Mouse (Mus musculus): ENCODE measurements at regions not wholly inside any gene's neighbourhood (a gene's known extent, or its start where the extent isn't known, plus 50 kb on each side); places are given as distances from the start of the nearest gene placed in this dataset.

- no peak for DNase-seq (ENCODE audit: low spot score)
- Histone ChIP-seq H3K27me3 (ENCODE audit: insufficient read depth, poor library complexity, severe bottlenecking) (no peaks in the 10 kb centered on the region), H3K36me3 (no peaks in the 10 kb centered on the region), H3K9me3 (no peaks in the 10 kb centered on the region), H3K4me3 (no peak overlapping the region), H3K4me1 (replicated peaks) (peaks cover 21% of the 10 kb centered on the region), H3K27ac (no peak overlapping the region)
- 43% methylated on average over 7 of the region's 7 CpGs for WGBS
These were observed 202.7 kb downstream of the Mreg start for GRCm38 (mm10) chr1:72009270-72009928.

- no peaks in the 10 kb centered on the region for H3K36me3 ChIP-seq
- DNase-seq (ENCODE audit: low spot score), result no peak
- no peaks in the 10 kb centered on the region for H3K9me3 ChIP-seq
- 51% methylated on average over 7 of the region's 7 CpGs for WGBS
- no peaks in the 10 kb centered on the region for H3K27me3 ChIP-seq (ENCODE audit: insufficient read depth, poor library complexity, severe bottlenecking)
- no peak overlapping the region for H3K4me3 ChIP-seq
- peaks cover 18% of the 10 kb centered on the region for H3K4me1 ChIP-seq (replicated peaks)
- no peak overlapping the region for H3K27ac ChIP-seq
These were observed 205.3 kb downstream of the Mreg start for GRCm38 (mm10) chr1:72006696-72007291.

- no peaks in the 10 kb centered on the region for H3K36me3 ChIP-seq
- H3K27me3 ChIP-seq (ENCODE audit: insufficient read depth, poor library complexity, severe bottlenecking), result no peaks in the 10 kb centered on the region
- no peak overlapping the region for H3K4me3 ChIP-seq
- H3K4me1 ChIP-seq (replicated peaks), result peaks cover 18% of the 10 kb centered on the region
- H3K9me3 ChIP-seq, result no peaks in the 10 kb centered on the region
- no peak for DNase-seq (ENCODE audit: low spot score)
- H3K27ac ChIP-seq, result no peak overlapping the region
- WGBS, result 47% methylated on average over 8 of the region's 8 CpGs
These were observed 206.2 kb downstream of the Mreg start for GRCm38 (mm10) chr1:72005956-72006355.

- no peak for DNase-seq (ENCODE audit: low spot score)
- 80% methylated on average over 7 of the region's 7 CpGs for WGBS
- peaks cover 18% of the 10 kb centered on the region for H3K4me1 ChIP-seq (replicated peaks)
- no peaks in the 10 kb centered on the region for H3K36me3 ChIP-seq
- no peaks in the 10 kb centered on the region for H3K9me3 ChIP-seq
- no peak overlapping the region for H3K4me3 ChIP-seq
- H3K27me3 ChIP-seq (ENCODE audit: insufficient read depth, poor library complexity, severe bottlenecking), result no peaks in the 10 kb centered on the region
- no peak overlapping the region for H3K27ac ChIP-seq
These were observed 206.6 kb downstream of the Mreg start for GRCm38 (mm10) chr1:72005550-72005949.

- 89% methylated on average over 14 of the region's 14 CpGs for WGBS
- peaks cover 13% of the 10 kb centered on the region for H3K4me1 ChIP-seq (replicated peaks)
These were observed 208.5 kb downstream of the Mreg start for GRCm38 (mm10) chr1:72003424-72004278.

GRCm38 (mm10) chr1:72002471-72003116 lies 209.5 kb downstream of the Mreg start:
- H3K27ac ChIP-seq, result no peak overlapping the region
- H3K9me3 ChIP-seq, result no peaks in the 10 kb centered on the region
- H3K4me3 ChIP-seq, result no peak overlapping the region
- 81% methylated on average over 9 of the region's 9 CpGs for WGBS
- DNase-seq (ENCODE audit: low spot score), result no peak
- no peaks in the 10 kb centered on the region for H3K27me3 ChIP-seq (ENCODE audit: insufficient read depth, poor library complexity, severe bottlenecking)
- no peaks in the 10 kb centered on the region for H3K36me3 ChIP-seq
- H3K4me1 ChIP-seq (replicated peaks), result peaks cover 13% of the 10 kb centered on the region

More at GRCm38 (mm10) chr1:72003424-72004278, 208.5 kb downstream of the Mreg start:
- Histone ChIP-seq H3K27ac (no peak overlapping the region), H3K9me3 (no peaks in the 10 kb centered on the region), H3K4me3 (no peak overlapping the region), H3K36me3 (no peaks in the 10 kb centered on the region), H3K27me3 (ENCODE audit: insufficient read depth, poor library complexity, severe bottlenecking) (no peaks in the 10 kb centered on the region)
- no peak for DNase-seq (ENCODE audit: low spot score)

- 87% methylated on average over 2 of the region's 2 CpGs for WGBS
- DNase-seq (ENCODE audit: low spot score), result no peak
- no peaks in the 10 kb centered on the region for H3K9me3 ChIP-seq
These were observed 211.4 kb downstream of the Mreg start for GRCm38 (mm10) chr1:72000741-72001140.

GRCm38 (mm10) chr1:71996828-71997227 lies 215.3 kb downstream of the Mreg start:
- H3K9me3 ChIP-seq, result no peaks in the 10 kb centered on the region
- H3K4me1 ChIP-seq (replicated peaks), result 0 out of 2 replicates have a peak, but pooled peaks cover 3% of the 10 kb centered on the region
- no peak overlapping the region for H3K27ac ChIP-seq
- no peaks in the 10 kb centered on the region for H3K27me3 ChIP-seq (ENCODE audit: insufficient read depth, poor library complexity, severe bottlenecking)
- DNase-seq (ENCODE audit: low spot score), result no peak
- no peaks in the 10 kb centered on the region for H3K36me3 ChIP-seq
- 76% methylated on average over 2 of the region's 2 CpGs for WGBS
- H3K4me3 ChIP-seq, result no peak overlapping the region

More at GRCm38 (mm10) chr1:72000741-72001140, 211.4 kb downstream of the Mreg start:
- H3K27me3 ChIP-seq (ENCODE audit: insufficient read depth, poor library complexity, severe bottlenecking), result no peaks in the 10 kb centered on the region
- H3K4me1 ChIP-seq (replicated peaks), result peaks cover 3% of the 10 kb centered on the region; the same call in 1 of the 2 replicates
- no peak overlapping the region for H3K4me3 ChIP-seq
- no peaks in the 10 kb centered on the region for H3K36me3 ChIP-seq
- no peak overlapping the region for H3K27ac ChIP-seq

GRCm38 (mm10) chr1:71996234-71996619 lies 215.9 kb downstream of the Mreg start:
- H3K4me1 ChIP-seq (replicated peaks), result 0 out of 2 replicates have a peak, but pooled peaks cover 3% of the 10 kb centered on the region
- no peak overlapping the region for H3K4me3 ChIP-seq
- WGBS, result 71% methylated on average over 7 of the region's 7 CpGs
- DNase-seq (ENCODE audit: low spot score), result no peak
- no peaks in the 10 kb centered on the region for H3K36me3 ChIP-seq
- H3K27me3 ChIP-seq (ENCODE audit: insufficient read depth, poor library complexity, severe bottlenecking), result no peaks in the 10 kb centered on the region
- H3K9me3 ChIP-seq, result no peaks in the 10 kb centered on the region
- H3K27ac ChIP-seq, result no peak overlapping the region

GRCm38 (mm10) chr1:71995573-71996233 lies 216.4 kb downstream of the Mreg start:
- Histone ChIP-seq H3K4me3 (no peak overlapping the region), H3K36me3 (no peaks in the 10 kb centered on the region), H3K27me3 (ENCODE audit: insufficient read depth, poor library complexity, severe bottlenecking) (no peaks in the 10 kb centered on the region), H3K27ac (no peak overlapping the region), H3K4me1 (replicated peaks) (0 out of 2 replicates have a peak, but pooled peaks cover 3% of the 10 kb centered on the region), H3K9me3 (no peaks in the 10 kb centered on the region)
- no peak for DNase-seq (ENCODE audit: low spot score)
- WGBS, result 54% methylated on average over 16 of the region's 16 CpGs

- no peak for DNase-seq (ENCODE audit: low spot score)
- Histone ChIP-seq H3K9me3 (no peaks in the 10 kb centered on the region), H3K36me3 (no peaks in the 10 kb centered on the region), H3K27ac (no peak overlapping the region), H3K4me1 (replicated peaks) (no peaks in the 10 kb centered on the region), H3K27me3 (ENCODE audit: insufficient read depth, poor library complexity, severe bottlenecking) (no peaks in the 10 kb centered on the region), H3K4me3 (no peak overlapping the region)
- WGBS, result 87% methylated on average over 3 of the region's 3 CpGs
These were observed 221.2 kb downstream of the Mreg start for GRCm38 (mm10) chr1:71990936-71991335.

- no peak overlapping the region for H3K4me3 ChIP-seq
- H3K27me3 ChIP-seq (ENCODE audit: insufficient read depth, poor library complexity, severe bottlenecking), result no peaks in the 10 kb centered on the region
- no peaks in the 10 kb centered on the region for H3K4me1 ChIP-seq (replicated peaks)
- H3K36me3 ChIP-seq, result no peaks in the 10 kb centered on the region
- no peaks in the 10 kb centered on the region for H3K9me3 ChIP-seq
- no peak overlapping the region for H3K27ac ChIP-seq
- WGBS, result 90% methylated on average over 3 of the region's 3 CpGs
- DNase-seq (ENCODE audit: low spot score), result no peak
These were observed 224.0 kb downstream of the Mreg start for GRCm38 (mm10) chr1:71988086-71988485.
